Mouse (Mus musculus): ENCODE measurements around the gene Med17.
A peak's percentile ranks its signal among the peaks of the same experiment; 100 is the strongest.
"Not testable (repeated sequence)": the region's sequence is repeated elsewhere in the genome, so short reads cannot be mapped to it uniquely, and the experiment has no call there.

Gene Med17

DNA sequence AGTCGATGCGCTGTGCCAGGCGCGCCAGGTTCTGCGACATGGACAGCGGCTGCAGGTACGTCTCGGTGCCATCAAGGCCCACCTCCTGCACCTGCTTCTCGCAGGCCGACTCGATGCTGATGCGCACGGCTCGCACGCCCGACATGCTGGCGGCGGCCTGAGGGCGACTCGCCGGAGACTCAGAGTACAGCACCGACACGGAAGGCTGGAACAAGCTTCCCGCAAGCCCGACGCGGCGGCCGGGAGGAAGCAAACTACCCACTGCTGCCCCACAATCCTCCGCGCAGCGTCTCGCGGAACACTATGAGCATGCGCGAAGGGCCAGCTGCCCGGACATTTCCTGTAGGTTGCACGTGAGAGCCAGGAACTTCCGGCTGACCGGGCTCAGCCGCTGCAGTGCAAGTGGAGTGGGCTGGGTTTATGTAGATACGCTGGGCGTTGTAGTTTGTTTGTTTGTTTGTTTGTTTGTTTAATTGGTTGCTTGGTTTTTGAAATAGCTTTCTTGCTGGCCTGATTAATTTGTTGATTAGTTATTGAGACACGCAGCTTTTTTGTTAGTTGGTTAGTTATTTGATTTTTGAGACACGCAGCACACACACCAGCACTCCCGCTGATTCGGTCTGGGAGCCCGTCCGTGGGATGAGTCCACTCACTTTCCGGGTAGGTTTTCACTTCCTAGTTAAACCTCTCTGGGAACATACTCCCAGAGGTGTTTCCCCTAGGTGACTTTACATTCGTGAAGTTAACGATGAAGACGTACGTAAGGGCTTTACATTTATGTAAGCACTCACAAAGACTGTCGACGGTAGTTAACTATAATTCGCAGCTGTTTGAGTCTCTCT lies at the start of gene Med17:
Med17 (minus strand) TSS at position 283 of the 842 bp plus-strand sequence.
- DNase-seq = peak; percentile 95 to 96

DNA sequence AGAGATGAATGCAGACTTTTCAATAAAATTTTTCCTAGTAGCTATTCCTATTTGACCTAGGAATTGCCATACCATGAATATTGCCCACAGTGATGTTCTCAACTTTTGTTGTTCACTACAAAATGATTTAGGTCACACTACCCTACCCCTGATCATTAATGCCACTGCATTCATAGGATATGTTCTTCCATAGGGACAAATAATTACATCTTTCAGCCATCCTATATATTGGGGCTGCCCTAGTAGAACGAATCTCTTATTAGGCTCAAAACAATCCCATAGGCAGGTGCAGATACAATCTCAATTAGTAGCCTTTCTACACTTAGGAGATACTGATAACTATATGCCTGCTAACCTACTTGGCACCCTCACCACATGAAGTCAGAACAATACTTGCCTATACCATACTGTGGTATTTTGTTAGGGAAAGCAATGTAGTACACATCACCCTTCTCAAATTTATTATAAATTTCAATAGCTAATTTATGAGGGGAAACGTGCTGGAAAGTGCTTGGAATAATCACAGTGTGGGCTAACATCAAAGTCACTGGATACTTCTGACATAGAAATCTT lies 38.5 kb upstream of the Med17 start:
- no peak for DNase-seq

DNA sequence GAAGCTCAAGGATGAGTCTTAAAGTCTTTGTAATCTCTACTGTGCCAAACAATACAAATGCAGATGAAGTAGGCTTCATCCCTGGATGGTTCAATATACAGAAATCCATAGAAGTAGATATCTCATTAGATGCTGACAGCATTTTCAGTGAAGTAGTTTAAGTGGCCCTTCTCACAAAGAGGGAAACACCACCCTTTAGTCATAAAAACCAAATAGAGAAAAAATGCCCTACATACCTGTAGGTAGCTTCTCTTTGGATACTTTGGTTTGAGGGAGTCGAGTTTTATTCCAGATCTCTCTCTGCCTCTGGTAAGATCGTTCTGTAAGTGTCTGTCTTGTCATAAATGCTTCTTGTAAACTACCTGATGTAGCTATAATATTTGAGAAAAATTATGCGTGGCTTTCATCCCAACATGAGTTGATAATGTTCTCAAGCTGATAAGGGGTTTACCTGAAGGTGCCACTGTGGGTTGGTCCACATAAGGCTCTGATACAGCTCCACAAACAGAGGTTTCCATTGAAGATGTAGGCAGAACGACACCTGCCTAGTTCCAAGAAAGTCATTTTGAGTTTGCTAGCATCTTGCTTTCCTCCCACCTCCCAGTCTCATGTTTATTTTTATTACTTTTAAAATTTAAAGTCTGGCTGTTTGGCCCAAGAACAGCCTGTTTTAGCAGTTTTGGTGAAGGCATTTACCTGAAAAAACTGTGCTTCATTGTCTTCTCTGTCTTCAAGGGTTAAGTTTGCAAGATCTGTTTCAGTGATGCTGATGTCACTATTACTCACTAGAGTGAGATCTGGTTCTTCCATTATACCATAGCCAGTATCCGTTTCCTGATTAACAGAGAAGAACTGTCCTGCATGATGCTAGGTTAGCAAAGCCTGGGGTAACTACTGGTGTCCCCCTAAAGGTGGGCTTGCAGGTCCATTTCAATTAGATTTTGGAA lies 37.8 kb upstream of the Med17 start:
- no peak for DNase-seq

DNA sequence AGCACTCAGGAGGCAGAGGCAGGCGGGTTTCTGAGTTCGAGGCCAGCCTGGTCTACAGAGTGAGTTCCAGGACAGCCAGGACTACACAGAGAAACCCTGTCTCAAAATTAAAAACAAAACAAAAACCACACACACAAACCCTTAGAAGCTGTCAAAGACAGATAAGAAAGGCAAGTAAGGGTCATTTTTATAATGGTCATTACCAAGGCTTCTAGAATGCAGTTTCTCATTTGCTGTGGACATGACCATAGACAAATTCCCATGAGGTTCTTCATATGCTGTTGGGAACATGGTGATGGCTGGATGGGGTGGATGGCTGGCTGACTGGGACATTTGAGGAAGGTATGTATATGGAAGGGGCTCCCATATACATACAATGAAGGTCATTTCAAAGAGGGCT lies 36.6 kb upstream of the Med17 start:
- DNase-seq = not testable (repeated sequence)

GRCm38 (mm10) chr9:15314619-15315018 lies 34.9 kb upstream of the Med17 start:
- DNase-seq = no peak

DNA sequence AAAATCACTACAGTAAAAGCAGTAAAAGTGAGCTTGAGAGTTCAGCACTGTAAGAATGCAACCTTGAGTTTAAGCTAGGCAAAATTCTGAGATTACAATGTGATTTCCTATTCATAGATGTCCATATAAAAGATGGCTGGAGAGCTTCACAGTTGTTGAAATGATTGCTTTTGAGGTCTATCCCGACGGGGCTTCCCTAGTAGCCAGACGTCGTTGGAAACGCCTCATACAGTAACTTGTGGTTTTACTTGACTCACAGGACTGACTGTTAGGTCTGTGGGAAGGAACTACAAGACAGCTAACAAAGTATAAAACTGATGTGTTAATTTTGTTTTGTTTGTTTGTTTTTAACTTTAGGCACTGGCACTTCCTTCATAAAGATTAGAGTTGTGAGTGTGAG lies 33.9 kb upstream of the Med17 start:
- DNase-seq = no peak

GRCm38 (mm10) chr9:15312054-15312735 lies 32.5 kb upstream of the Med17 start:
- peak in 1 of 2 experiments; percentile 25 for DNase-seq

GRCm38 (mm10) chr9:15310179-15310578 lies 30.4 kb upstream of the Med17 start:
- no peak for DNase-seq

- no peak for DNase-seq
Observed at GRCm38 (mm10) chr9:15309425-15309824, 29.7 kb upstream of the Med17 start.

DNA sequence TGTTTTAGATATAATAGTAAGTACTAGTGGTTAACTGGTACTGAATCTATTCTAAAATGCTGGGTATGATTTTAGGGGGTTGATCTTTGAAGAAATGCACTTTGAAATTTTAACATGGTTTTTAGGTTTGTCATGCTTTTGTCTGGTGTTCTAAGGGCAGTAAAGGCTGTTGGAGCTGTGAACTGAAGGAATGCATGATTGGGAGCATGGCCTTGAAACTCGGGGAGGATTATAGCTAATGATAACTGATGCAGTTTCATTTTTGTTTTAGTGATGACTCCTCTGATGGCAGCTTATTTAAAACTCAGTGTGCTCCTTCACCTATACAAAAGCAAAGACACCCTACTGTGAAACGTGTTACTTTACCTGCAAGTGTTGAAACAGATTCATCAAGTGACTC lies 28.5 kb upstream of the Med17 start:
- DNase-seq = no peak

DNA sequence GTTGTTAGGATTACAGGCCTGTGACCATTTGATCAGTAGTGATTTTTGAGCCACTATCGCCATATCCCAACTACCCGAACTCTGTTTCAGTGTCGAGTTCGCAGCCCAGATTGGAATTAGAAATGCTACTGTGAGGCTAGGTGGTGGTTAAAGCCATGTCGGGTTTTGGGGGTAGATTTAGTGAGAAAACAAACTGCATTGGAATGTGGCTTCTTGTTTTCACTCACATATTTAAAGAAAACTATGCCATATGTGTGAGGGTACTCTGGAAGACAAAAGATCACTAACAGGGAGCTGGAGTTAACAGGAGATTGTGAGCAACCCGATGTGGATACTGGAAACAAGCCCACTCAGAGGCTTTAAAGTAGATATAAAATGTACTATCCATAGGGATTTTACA lies 27.5 kb upstream of the Med17 start:
- no peak for DNase-seq

DNA sequence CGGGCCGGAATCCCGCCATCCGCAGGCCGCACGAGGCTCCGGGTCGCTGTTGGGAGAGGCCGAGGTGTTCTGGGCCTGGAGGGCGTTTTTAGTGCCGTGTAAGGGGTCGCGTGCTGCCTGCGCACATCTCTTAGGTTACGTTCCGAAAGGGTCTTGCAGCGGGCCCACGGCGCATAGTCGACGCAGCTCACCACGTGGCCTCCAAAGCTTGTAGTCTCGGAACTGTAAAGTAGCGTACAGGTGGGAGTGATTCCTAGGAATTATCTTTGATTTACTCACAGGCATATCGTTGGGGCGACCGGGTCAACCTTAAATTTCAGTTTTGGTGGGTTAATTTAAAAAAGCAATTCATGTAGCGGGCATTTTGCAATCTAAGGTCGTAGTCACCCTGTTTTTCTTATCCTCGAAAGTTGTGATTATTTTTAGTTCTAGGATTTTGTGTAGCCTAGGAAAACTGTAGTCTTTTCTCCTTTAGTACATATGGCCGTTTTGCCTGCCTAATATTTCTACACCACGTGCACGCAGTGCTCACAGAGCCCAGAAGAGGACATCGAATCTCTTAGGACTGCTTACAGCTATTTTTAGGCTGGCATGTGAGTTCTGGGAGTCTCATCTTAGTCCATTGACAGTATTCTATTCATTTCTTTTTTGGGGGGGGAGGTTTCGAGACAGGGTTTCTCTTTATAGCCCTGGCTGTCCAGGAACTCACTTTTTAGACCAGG lies 26.8 kb upstream of the Med17 start, which contains the start of gene 4931406C07Rik:
4931406C07Rik (minus strand) TSS at position 51 of the 722 bp plus-strand sequence.
- no peak for DNase-seq

GRCm38 (mm10) chr9:15305503-15306397 lies 26.0 kb upstream of the Med17 start, which contains the start of gene Taf1d:
Gene Taf1d (plus strand): TSS chr9:15306214.
- peak; percentile 98 to 99 for DNase-seq

DNA sequence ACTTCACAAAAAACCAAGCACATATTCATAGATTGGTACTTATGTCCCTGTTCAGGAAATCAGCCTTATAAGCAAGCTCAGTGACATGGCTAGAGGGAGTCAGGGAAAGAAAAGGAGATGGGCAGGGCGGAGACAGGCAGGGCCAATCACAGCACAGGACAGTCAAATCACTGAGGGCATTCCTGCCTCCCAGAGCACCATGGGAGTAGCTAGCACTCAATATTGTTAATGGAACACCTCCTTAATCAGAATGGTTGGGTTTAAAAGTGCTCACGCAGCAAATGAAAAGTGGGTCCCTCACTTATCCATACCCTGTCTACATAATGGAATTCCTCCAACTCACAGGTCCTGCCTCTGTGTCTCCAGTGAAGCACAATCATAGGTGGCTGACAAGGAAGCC lies 23.1 kb upstream of the Med17 start:
- no peak for DNase-seq

- not testable (repeated sequence) for DNase-seq
Observed at GRCm38 (mm10) chr9:15302006-15302405, 22.3 kb upstream of the Med17 start.

DNA sequence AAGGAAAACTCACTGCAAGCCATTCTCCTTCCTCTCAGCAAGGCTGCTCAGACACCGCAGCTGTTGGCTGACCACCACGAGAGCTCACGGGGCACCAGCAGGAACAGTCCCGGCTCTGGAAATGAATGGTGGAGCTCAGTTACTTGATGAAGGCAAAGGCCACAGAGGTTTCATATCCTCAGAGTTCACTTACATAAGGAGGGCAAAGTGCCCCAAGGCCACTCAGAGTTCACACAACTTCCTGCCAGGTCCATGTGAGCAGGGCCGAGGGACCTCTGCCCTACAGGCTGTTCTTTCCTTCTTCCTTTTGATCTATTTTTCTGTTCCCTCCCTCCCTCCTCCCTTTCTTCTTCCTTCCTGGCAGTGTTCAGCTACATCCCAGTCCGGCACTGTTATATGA lies 21.7 kb upstream of the Med17 start:
- DNase-seq = no peak

DNA sequence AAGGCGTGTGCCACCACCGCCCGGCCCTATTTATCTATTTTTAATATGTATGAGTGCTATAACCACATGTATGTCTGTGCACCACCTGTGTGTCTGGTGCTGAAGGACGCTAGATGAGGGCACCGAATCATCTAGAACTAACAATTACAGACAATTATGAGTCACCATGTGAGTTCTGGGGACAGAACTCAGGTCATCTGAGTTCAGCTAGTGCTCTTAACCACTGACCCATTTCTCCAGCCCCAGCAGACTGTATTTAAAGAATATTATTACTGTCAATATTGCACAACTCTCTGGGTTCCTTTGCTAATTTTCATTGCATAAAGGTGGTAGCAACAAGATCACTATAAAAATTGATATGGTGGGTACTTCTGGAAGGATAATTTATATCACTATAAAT lies 20.3 kb upstream of the Med17 start:
- DNase-seq = no peak

- no peak for DNase-seq
Observed at GRCm38 (mm10) chr9:15298451-15298850, 18.7 kb upstream of the Med17 start.

DNA sequence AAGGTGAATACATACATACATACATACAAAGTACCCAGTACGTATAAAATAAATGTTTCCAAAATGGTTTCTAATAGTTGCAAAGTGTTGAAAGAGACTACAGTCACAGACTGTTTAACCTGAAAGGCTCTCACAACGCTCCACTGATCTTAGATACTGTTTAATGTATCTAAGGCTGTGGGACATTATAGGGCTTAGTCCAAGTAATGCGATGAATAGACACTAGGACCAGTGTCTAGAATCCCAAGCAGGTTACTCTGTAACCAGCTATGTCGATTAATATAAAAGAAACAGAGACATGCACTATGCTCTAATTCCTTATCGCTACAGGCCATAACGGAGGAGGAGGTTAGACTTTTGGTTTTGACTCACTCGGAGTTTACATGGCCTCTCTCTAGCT lies 17.4 kb upstream of the Med17 start:
- DNase-seq = no peak

GRCm38 (mm10) chr9:15289251-15289650 lies 9.5 kb upstream of the Med17 start:
- no peak for DNase-seq

- DNase-seq = no peak
Observed at GRCm38 (mm10) chr9:15288402-15288801, 8.7 kb upstream of the Med17 start.

Measured in cerebellum, postnatal 14 days (tissue).